ENCODE assay signal across 13 mouse cellular contexts in genomic region chr10:92163851-92164647, GRCm38 (mm10).
DNase-seq lines count a peak whose midpoint lies in the region; ATAC-seq and TF ChIP-seq lines count a peak whose summit lies in the region.
"Had no signal": no experiment of that assay in that cellular context is flagged by ENCODE, and none has a peak within 500 bp of the region (broad histone marks: within the 10 kb centered on the region; RNA-seq: fewer than 3 reads in every experiment).

No protein-coding gene starts in this region.

- DNase-seq in layer of hippocampus, adult 2 months (ENCODE audit: low spot score in 2 of 2), result no peak
- no peak for DNase-seq in layer of hippocampus, adult 9-10 months (ENCODE audit: low spot score)
- DNase-seq in lung, postnatal 4 days, result no peak
- DNase-seq in thymus, postnatal 4 days, result no peak
- DNase-seq in T-cell, adult 2 months (ENCODE audit: low spot score), result no peak
- DNase-seq: gastrocnemius, postnatal 36 days; heart, postnatal 10 days; kidney, postnatal 36 days; lung, postnatal 10 days; thymus, adult 2 months had no signal

- no peak for TF ChIP-seq CTCF in layer of hippocampus, adult 2 months (conservative IDR thresholded peaks at IDR 0.05)

- peak overlapping the region; percentile 70 for H3K4me2 ChIP-seq in forebrain, embryonic 12.5 days
- H3K4me2 ChIP-seq in hindbrain, embryonic 16.5 days (ENCODE audit: low read length), result peak overlapping the region; percentile 59
- H3K4me2 ChIP-seq in neural tube, embryonic 13.5 days, result peak overlapping the region; percentile 65

- H3K27ac ChIP-seq in layer of hippocampus, adult 2 months, result peak overlapping the region; percentile 83; the same call in 1 of the 2 replicates
- H3K27ac ChIP-seq in forebrain, embryonic 12.5 days, result peak overlapping the region; percentile 94
- peak overlapping the region; percentile 85 for H3K27ac ChIP-seq in hindbrain, embryonic 16.5 days (ENCODE audit: low read depth, low read length)
- peak overlapping the region; percentile 97 for H3K27ac ChIP-seq in neural tube, embryonic 13.5 days (replicated peaks)

- no peak for ATAC-seq in forebrain, embryonic 12.5 days (ENCODE audit: low FRiP score)
- ATAC-seq in hindbrain, embryonic 16.5 days, result no peak
- ATAC-seq in neural tube, embryonic 13.5 days (ENCODE audit: low read depth), result 0 out of 2 replicates have a peak, but pooled peaks have one; percentile 48

- H3K27me3 ChIP-seq in forebrain, embryonic 12.5 days, result peaks cover 21% of the 10 kb centered on the region
- H3K27me3 ChIP-seq in hindbrain, embryonic 16.5 days (replicated peaks; ENCODE audit: control insufficient read depth, insufficient read depth, low read length), result no peaks in the 10 kb centered on the region
- no peaks in the 10 kb centered on the region for H3K27me3 ChIP-seq in neural tube, embryonic 13.5 days

- peak overlapping the region; percentile 57; the same call in 1 of the 2 replicates for H3K4me3 ChIP-seq in layer of hippocampus, adult 2 months
- H3K4me3 ChIP-seq in forebrain, embryonic 12.5 days (replicated peaks), result peak overlapping the region; percentile 53
- peak overlapping the region; percentile 54 for H3K4me3 ChIP-seq in hindbrain, embryonic 16.5 days (ENCODE audit: low read length)
- peak overlapping the region; percentile 73 for H3K4me3 ChIP-seq in neural tube, embryonic 13.5 days

- no peaks in the 10 kb centered on the region for H3K36me3 ChIP-seq in forebrain, embryonic 12.5 days (replicated peaks)
- H3K36me3 ChIP-seq in hindbrain, embryonic 16.5 days (ENCODE audit: control insufficient read depth, insufficient read depth, low read length), result no peaks in the 10 kb centered on the region
- no peaks in the 10 kb centered on the region for H3K36me3 ChIP-seq in neural tube, embryonic 13.5 days

- peak overlapping the region; percentile 75 for H3K9ac ChIP-seq in forebrain, embryonic 12.5 days
- peak overlapping the region; percentile 72 for H3K9ac ChIP-seq in hindbrain, embryonic 16.5 days (ENCODE audit: low read depth, low read length)
- H3K9ac ChIP-seq in neural tube, embryonic 13.5 days, result peak overlapping the region; percentile 95

- peaks cover 16% of the 10 kb centered on the region for H3K4me1 ChIP-seq in forebrain, embryonic 12.5 days
- no peaks in the 10 kb centered on the region for H3K4me1 ChIP-seq in hindbrain, embryonic 16.5 days (ENCODE audit: control insufficient read depth, insufficient read depth, low read depth, low read length)
- H3K4me1 ChIP-seq in neural tube, embryonic 13.5 days (replicated peaks), result peaks cover 35% of the 10 kb centered on the region

- H3K9me3 ChIP-seq in forebrain, embryonic 12.5 days, result no peaks in the 10 kb centered on the region
- no peaks in the 10 kb centered on the region for H3K9me3 ChIP-seq in hindbrain, embryonic 16.5 days (ENCODE audit: control insufficient read depth, low read length)
- H3K9me3 ChIP-seq in neural tube, embryonic 13.5 days, result no peaks in the 10 kb centered on the region

- WGBS in forebrain, embryonic 12.5 days, result 21% methylated on average over 12 of the region's 12 CpGs
- WGBS in hindbrain, embryonic 16.5 days, result 25% methylated on average over 12 of the region's 12 CpGs
- 25% methylated on average over 12 of the region's 12 CpGs for WGBS in neural tube, embryonic 13.5 days
